Mouse (Mus musculus) MEL-GATA-1-ER (cell line): ENCODE measurements around the gene Npas2.

Source experiments
- DNase-seq: peaks from one replicate; pipeline ENCODE4 v3.0.0-alpha.2; 2012; ENCODE audit warnings: low read depth; ENCODE audit errors: extremely low read depth

Npas2 gene

DNA sequence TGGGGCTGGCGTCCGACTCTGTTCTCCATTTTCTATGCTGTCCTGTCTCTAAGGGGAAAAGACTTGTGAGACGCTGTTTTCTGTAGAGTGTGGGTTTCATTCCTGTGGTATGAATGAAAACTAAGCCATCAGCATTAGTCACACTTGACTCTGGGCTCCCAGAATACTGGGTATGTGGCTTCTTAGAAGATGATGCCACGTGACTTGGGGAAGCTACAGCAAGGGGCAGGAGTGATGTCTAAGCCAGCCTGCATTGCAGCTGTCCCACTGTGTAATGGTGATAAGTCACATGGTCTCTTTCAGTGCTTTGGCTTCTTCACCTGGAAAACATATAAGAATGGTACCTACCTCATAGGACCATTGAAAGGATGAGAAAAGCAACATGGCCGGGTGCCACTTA lies 88.4 kb downstream of the Npas2 start:
- no peak for DNase-seq

DNA sequence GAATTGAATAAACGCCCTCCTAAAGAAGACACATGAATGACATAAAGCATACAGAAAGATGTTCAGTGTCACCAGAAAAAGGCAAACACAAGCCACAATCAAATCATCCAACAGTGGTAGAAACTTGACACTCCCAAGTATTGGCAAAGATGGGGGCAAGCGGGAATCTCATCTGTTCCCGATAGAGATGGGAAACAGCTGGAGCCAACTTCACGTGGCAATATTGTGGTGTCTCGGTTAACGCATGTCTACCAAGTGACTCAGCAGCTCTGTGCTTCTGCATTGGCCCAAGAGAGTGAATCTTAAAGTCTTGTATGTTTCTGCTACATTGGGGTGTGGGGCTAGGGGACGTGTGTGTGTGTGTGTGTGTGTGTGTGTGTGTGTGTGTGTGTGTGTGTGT lies 89.8 kb downstream of the Npas2 start:
- no peak for DNase-seq

DNA sequence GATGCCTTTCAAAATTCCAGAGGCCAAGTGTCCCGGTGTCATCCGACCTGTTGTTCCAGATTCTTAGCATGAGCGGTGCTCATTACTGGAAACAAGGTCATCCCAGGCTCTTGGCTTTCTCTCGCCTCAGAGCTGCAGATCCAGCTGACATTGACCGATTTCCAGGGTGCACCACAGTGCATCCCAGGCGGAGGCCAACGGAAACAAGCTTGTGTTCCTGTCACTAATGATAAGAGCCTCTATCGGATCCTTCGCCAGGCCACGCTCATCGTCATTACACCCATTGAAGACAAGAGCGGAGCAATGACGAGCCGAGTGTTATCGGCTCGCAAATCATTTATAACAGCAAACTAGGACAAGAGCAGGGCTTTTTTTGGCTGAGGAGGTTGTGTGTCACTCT lies 91.3 kb downstream of the Npas2 start:
- no peak for DNase-seq

DNA sequence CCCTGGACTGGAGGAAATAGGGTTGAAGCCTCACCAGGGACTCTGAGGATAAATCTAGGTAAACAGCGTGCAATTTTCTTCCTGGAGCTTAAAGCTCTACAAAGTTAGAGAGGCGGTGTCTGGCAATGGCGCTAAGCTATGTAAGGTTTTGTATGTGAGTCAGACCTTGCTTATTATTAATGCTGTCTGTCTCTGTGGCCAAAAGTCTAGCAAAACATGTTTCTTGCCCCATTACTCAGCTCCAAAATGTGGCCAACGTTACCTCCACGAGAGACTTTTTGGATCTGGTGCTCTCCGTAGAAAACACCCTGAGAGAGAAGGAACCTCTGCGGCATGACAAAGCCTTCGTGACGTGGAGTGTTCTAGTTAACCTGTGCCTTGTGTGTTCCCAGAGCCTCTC lies 93.5 kb downstream of the Npas2 start:
- no peak for DNase-seq

DNA sequence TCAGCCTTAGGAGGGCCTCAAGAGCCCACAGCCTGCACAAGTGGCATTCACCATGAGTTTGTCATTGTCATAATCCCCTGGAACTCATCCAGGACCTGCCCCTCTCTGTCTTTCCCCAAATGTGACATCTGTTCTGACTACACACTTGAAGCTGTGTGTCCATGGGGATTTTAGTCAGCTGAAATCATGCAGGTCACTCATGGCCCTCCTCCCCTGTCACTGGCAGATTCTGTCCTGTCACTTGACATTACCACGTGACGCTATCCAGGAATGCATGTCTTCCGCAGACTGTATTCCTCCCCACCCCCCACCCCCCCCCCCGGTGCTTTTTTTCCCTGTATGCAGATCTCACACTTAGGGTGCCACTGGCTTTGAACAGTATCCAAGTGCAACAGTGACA lies 94.3 kb downstream of the Npas2 start:
- DNase-seq: no peak

- DNase-seq: no peak
Measured at GRCm38 (mm10) chr1:39288425-39288824, 94.9 kb downstream of the Npas2 start.

- no peak for DNase-seq
Measured at GRCm38 (mm10) chr1:39292001-39292400, 98.5 kb downstream of the Npas2 start.

GRCm38 (mm10) chr1:39298294-39298693 lies 104.8 kb downstream of the Npas2 start:
- DNase-seq: no peak

GRCm38 (mm10) chr1:39300243-39300642 lies 106.7 kb downstream of the Npas2 start:
- no peak for DNase-seq

DNA sequence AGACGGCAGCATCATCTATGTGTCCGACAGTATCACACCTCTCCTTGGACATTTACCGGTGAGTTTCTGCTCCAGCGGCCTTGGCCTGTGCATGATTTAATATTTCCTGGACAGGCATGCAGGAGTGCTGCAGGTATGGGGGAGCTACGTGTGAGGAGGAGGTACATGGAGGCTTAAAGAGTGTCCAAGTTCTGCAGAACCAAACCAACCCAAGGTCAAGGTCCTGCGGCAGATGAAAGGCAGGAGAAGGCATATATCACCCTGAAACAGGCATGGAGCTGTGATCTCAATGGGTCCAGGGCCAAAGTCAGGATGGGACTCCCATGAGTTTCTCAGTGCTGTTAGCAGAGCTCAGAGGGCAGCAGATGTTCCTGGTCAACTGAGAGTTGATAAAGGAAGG lies 107.1 kb downstream of the Npas2 start:
- no peak for DNase-seq

DNA sequence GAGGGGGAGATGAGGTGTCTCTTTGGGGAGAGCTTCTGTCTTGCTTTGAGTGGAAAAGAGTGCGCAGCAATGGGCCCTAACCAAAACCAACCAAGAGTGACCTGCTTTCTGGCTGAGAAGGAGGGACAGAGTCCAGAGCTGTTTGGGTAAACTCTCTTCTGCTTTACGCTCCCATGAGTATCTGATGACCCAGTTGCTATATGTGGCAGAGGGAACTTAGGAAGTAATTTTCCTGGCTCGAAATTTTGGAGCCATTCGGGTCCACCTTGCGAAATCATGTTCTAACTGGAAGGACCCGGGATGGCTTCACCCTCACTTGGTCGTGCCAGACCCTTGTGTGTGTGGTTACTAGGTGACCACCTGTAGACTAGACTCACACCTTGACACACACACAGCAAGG lies 108.7 kb downstream of the Npas2 start:
- DNase-seq: no peak

- DNase-seq: no peak
Measured at GRCm38 (mm10) chr1:39303054-39303649, 109.6 kb downstream of the Npas2 start.

DNA sequence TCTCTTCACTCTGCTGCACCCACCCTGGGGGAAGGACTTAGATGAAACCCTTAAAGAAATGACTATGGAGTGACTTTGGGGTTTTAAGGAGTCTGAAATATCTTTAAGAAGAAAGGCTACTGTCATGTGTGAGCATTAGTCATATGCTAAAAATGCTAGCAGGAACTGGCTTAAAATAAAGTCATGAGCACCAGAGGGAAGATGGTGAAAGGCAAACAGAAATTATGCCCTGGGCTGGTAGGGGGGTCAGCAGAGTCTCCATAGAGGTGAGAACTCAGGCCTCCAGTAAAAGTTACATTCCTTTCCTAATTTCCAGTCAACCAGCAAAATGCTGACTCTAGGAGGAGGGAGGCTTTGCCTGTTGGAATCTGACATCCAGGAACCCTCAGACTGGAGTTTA lies 113.8 kb downstream of the Npas2 start:
- no peak for DNase-seq

GRCm38 (mm10) chr1:39307971-39308370 lies 114.4 kb downstream of the Npas2 start:
- no peak for DNase-seq

GRCm38 (mm10) chr1:39309548-39309947 lies 116.0 kb downstream of the Npas2 start:
- DNase-seq: no peak

DNA sequence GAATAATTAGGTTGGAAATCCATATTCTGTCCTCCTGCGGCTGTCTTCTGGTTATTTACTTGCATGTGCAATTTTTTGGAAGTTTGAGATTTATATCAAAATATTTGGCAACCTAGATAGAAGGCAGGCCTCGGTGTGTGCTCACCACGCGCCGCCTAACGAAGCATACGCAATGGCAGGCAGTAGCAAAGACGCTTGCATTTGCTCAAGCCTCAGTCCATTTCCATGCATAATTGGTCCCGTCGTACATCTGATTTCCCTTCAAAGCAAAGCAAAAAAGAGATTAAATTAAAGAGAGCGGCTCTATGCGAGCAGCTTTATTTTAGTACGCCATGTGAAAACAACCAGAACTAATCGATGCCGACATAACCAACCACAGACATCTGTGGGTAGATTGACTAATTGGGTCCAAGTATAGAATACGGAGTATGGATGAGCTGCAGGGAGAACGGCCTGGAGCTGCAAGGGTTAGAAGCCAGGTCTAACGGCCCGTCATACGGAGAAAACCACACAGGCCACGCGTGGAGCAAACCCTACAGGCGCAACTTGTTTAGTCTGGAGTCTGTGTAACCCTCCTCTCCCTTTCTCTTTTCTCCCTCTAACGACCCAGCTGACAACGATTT lies 118.9 kb downstream of the Npas2 start:
- DNase-seq: no peak

DNA sequence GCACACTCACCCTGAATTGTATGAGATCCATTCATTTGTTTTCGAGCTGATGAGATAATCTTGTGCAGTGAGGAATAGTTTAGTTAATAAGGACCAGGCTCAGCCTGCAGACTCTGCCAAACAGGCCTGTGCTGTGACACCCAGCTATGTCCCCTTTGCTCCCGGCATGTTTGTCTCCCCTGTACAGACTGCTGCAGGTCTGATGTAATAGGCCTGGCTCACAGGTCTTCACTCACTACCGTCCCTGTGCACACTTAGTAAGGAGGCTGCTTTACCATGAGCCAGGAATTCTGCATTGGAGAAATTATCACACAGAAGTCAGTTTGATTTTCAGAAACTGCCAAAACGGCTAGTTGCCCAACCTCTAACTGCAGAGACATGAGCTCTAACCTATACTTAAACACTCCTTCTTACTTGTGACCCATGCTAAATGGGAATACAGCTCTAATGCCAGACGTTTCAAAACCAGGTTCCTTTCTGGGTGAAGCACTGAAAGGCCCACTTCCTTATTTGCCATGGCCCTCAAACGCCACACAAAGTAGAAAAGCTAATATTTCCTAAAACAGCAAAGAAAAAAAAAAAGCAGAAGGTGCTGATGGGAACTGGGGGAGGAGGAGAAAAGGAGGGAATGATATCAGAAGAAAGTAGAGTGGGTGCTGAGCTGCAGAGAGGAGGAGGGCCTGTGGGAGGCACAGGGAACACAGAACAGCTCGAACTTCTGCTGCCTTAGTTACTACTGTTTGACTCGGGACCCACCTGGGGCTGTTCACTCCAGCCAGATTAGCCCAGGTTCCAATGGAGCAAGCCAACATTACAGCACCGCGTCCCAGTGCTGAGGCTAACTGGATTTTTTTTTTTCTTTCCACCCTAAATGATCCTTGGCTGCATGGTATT lies 120.1 kb downstream of the Npas2 start:
- no peak for DNase-seq

DNA sequence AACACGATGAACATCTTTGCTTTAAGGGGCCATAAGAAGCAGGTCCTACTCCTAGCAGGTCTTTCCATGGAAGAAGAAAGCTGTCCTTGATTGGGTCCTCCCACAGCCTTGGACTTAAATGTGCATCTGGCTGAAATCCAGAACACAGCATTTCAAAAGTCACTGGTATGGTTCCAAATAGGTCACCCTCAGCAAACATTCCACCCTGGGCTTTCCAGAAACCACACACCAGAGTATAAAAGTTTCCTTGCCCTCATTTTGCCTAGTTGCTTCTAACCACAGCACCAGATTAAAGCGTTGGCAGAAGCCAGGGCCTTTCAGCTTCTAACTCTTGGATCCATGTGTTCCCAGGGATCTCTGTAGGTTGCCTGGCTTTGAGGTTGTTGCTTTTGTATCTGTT lies 124.4 kb downstream of the Npas2 start:
- no peak for DNase-seq

DNA sequence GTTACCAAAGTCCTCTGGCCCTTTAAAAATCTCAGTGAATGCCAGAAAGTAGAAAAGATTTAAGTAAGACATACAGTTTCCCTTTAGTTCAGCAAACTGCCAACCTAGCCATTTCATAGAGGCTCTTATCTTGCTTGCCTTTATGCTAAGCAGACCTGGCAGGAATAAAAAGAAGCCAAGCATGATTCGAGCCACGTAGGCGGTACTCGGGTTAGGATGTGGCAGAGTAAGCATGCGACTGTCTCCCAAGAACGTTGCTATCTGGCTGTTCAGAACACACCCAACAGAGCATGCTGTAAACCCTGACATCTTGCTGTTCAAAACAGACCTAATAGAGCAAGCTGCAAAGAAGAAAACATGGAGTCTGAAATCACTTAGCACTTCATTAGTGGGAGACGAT lies 125.3 kb downstream of the Npas2 start:
- no peak for DNase-seq

DNA sequence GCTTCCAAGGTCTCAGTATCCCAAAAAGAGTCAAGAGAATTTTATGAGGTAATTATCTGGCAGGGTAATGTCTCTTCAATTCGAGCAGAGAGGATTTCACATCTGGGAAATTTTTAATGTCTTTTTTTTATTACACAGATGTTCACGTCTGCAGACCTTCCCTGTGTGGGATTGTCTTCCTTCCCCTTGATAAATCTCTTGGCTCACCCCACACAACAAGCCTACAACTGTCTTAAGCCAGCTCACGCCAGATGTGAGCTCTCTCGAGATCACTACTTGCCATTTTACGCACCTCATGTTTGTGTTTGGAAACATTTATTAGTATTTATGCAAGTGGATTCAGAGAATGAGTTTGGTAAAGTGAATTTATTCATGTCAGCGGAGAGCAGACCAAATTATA lies 128.4 kb downstream of the Npas2 start:
- DNase-seq: no peak

GRCm38 (mm10) chr1:39325228-39325627 lies 131.7 kb downstream of the Npas2 start:
- DNase-seq: no peak

GRCm38 (mm10) chr1:39327546-39327945 lies 134.0 kb downstream of the Npas2 start:
- no peak for DNase-seq
